Mouse (Mus musculus): ENCODE measurements at regions not wholly inside any gene's neighbourhood (a gene's known extent, or its start where the extent isn't known, plus 50 kb on each side); places are given as distances from the start of the nearest gene placed in this dataset.
A peak's percentile ranks its signal among the peaks of the same experiment; 100 is the strongest.
"Not testable (repeated sequence)": the region's sequence is repeated elsewhere in the genome, so short reads cannot be mapped to it uniquely, and the experiment has no call there.

GRCm38 (mm10) chr5:148796072-148796471, 133.0 kb downstream of the Katnal1 start:
- ATAC-seq (ENCODE audit: low FRiP score) = no peak
- no peak overlapping the region for H3K9ac ChIP-seq
- no peak overlapping the region for H3K4me2 ChIP-seq
- no peaks in the 10 kb centered on the region for H3K36me3 ChIP-seq
- no peak overlapping the region for H3K27ac ChIP-seq
- 28% methylated on average over 4 of the region's 4 CpGs for WGBS
- H3K9me3 ChIP-seq = no peaks in the 10 kb centered on the region
- peaks cover 33% of the 10 kb centered on the region for H3K4me1 ChIP-seq (replicated peaks)
- no peak overlapping the region for H3K4me3 ChIP-seq
- H3K27me3 ChIP-seq = 0 out of 2 replicates have a peak, but pooled peaks cover 8% of the 10 kb centered on the region

- Histone ChIP-seq H3K9me3 (no peaks in the 10 kb centered on the region), H3K9ac (no peak overlapping the region), H3K27me3 (0 out of 2 replicates have a peak, but pooled peaks cover 10% of the 10 kb centered on the region), H3K4me1 (replicated peaks) (peaks cover 29% of the 10 kb centered on the region), H3K27ac (no peak overlapping the region), H3K4me3 (no peak overlapping the region), H3K36me3 (no peaks in the 10 kb centered on the region), H3K4me2 (no peak overlapping the region)
- ATAC-seq (ENCODE audit: low FRiP score) = no peak
- 30% methylated on average over 15 of the region's 15 CpGs for WGBS
Measured at GRCm38 (mm10) chr5:148794465-148794864, 134.7 kb downstream of the Katnal1 start.

- Histone ChIP-seq H3K27ac (no peak overlapping the region), H3K36me3 (no peaks in the 10 kb centered on the region), H3K9me3 (no peaks in the 10 kb centered on the region), H3K9ac (no peak overlapping the region), H3K4me2 (0 out of 2 replicates have a peak overlapping the region, but pooled peaks have one; percentile 18), H3K4me3 (no peak overlapping the region), H3K27me3 (0 out of 2 replicates have a peak, but pooled peaks cover 10% of the 10 kb centered on the region), H3K4me1 (replicated peaks) (peaks cover 24% of the 10 kb centered on the region)
- WGBS = 13% methylated on average over 14 of the region's 14 CpGs
- ATAC-seq (ENCODE audit: low FRiP score) = no peak
Measured at GRCm38 (mm10) chr5:148792736-148793440, 136.2 kb downstream of the Katnal1 start.

- peaks cover 34% of the 10 kb centered on the region for H3K4me1 ChIP-seq (replicated peaks)
- H3K27ac ChIP-seq = no peak overlapping the region
- no peaks in the 10 kb centered on the region for H3K36me3 ChIP-seq
- H3K9ac ChIP-seq = no peak overlapping the region
- no peaks in the 10 kb centered on the region for H3K9me3 ChIP-seq
- 88% methylated on average over 6 of the region's 6 CpGs for WGBS
- H3K4me3 ChIP-seq = no peak overlapping the region
- no peak for ATAC-seq (ENCODE audit: low FRiP score)
- H3K27me3 ChIP-seq = 0 out of 2 replicates have a peak, but pooled peaks cover 10% of the 10 kb centered on the region
- no peak overlapping the region for H3K4me2 ChIP-seq
Measured at GRCm38 (mm10) chr5:148791651-148792050, 137.5 kb downstream of the Katnal1 start.

GRCm38 (mm10) chr5:148790343-148790742, 138.8 kb downstream of the Katnal1 start:
- not testable (repeated sequence) for H3K4me2 ChIP-seq; H3K9ac ChIP-seq; H3K36me3 ChIP-seq; H3K27me3 ChIP-seq; H3K9me3 ChIP-seq; H3K4me3 ChIP-seq; ATAC-seq (ENCODE audit: low FRiP score); H3K27ac ChIP-seq
- WGBS = 86% methylated on average over 6 of the region's 6 CpGs
- peaks cover 35% of the 10 kb centered on the region for H3K4me1 ChIP-seq (replicated peaks)

- Histone ChIP-seq H3K4me3 (no peak overlapping the region), H3K36me3 (no peaks in the 10 kb centered on the region), H3K27ac (no peak overlapping the region; the same call in 1 of the 2 replicates), H3K9ac (no peak overlapping the region), H3K9me3 (no peaks in the 10 kb centered on the region), H3K4me1 (replicated peaks) (peaks cover 35% of the 10 kb centered on the region), H3K27me3 (0 out of 2 replicates have a peak, but pooled peaks cover 10% of the 10 kb centered on the region), H3K4me2 (no peak overlapping the region)
- ATAC-seq (ENCODE audit: low FRiP score) = no peak
- WGBS = 79% methylated on average over 5 of the region's 5 CpGs
Measured at GRCm38 (mm10) chr5:148789823-148790222, 139.3 kb downstream of the Katnal1 start.

GRCm38 (mm10) chr5:148789147-148789566, 140.0 kb downstream of the Katnal1 start:
- WGBS = 38% methylated on average over 6 of the region's 6 CpGs
- Histone ChIP-seq H3K4me1 (replicated peaks) (peaks cover 35% of the 10 kb centered on the region), H3K36me3 (no peaks in the 10 kb centered on the region), H3K9ac (no peak overlapping the region), H3K27me3 (0 out of 2 replicates have a peak, but pooled peaks cover 10% of the 10 kb centered on the region), H3K4me2 (no peak overlapping the region), H3K4me3 (no peak overlapping the region), H3K9me3 (no peaks in the 10 kb centered on the region), H3K27ac (no peak overlapping the region)
- ATAC-seq (ENCODE audit: low FRiP score) = no peak

- H3K27me3 ChIP-seq = 0 out of 2 replicates have a peak, but pooled peaks cover 10% of the 10 kb centered on the region
- no peaks in the 10 kb centered on the region for H3K36me3 ChIP-seq
- H3K4me3 ChIP-seq = no peak overlapping the region
- H3K4me2 ChIP-seq = no peak overlapping the region
- H3K27ac ChIP-seq = no peak overlapping the region
- WGBS = 91% methylated on average over 8 of the region's 8 CpGs
- H3K9ac ChIP-seq = no peak overlapping the region
- H3K9me3 ChIP-seq = no peaks in the 10 kb centered on the region
- peaks cover 35% of the 10 kb centered on the region for H3K4me1 ChIP-seq (replicated peaks)
- no peak for ATAC-seq (ENCODE audit: low FRiP score)
Measured at GRCm38 (mm10) chr5:148788690-148789089, 140.4 kb downstream of the Katnal1 start.

GRCm38 (mm10) chr5:148787270-148787669, 141.8 kb downstream of the Katnal1 start:
- H3K9ac ChIP-seq = no peak overlapping the region
- ATAC-seq (ENCODE audit: low FRiP score) = peak; percentile 60
- no peaks in the 10 kb centered on the region for H3K9me3 ChIP-seq
- WGBS = 24% methylated on average over 8 of the region's 8 CpGs
- H3K4me2 ChIP-seq = no peak overlapping the region
- peaks cover 34% of the 10 kb centered on the region for H3K4me1 ChIP-seq (replicated peaks)
- H3K4me3 ChIP-seq = no peak overlapping the region
- H3K27ac ChIP-seq = no peak overlapping the region
- no peaks in the 10 kb centered on the region for H3K36me3 ChIP-seq
- H3K27me3 ChIP-seq = 0 out of 2 replicates have a peak, but pooled peaks cover 10% of the 10 kb centered on the region

GRCm38 (mm10) chr5:148781076-148781475, 148.0 kb downstream of the Katnal1 start:
- H3K27ac ChIP-seq; H3K4me3 ChIP-seq; H3K27me3 ChIP-seq; H3K9ac ChIP-seq; H3K4me1 ChIP-seq (replicated peaks); H3K36me3 ChIP-seq; H3K9me3 ChIP-seq; ATAC-seq (ENCODE audit: low FRiP score); H3K4me2 ChIP-seq: not testable (repeated sequence)
- WGBS = 56% methylated on average over 6 of the region's 6 CpGs

- Histone ChIP-seq H3K4me3 (no peak overlapping the region), H3K4me1 (replicated peaks) (no peaks in the 10 kb centered on the region), H3K27me3 (no peaks in the 10 kb centered on the region), H3K4me2 (no peak overlapping the region), H3K9ac (no peak overlapping the region), H3K27ac (no peak overlapping the region), H3K36me3 (no peaks in the 10 kb centered on the region), H3K9me3 (no peaks in the 10 kb centered on the region)
- WGBS = 84% methylated on average over 20 of the region's 20 CpGs
- ATAC-seq (ENCODE audit: low FRiP score) = no peak
Measured at GRCm38 (mm10) chr5:148776796-148777659, 152.1 kb downstream of the Katnal1 start.

- no peaks in the 10 kb centered on the region for H3K27me3 ChIP-seq
- no peak overlapping the region for H3K9ac ChIP-seq
- WGBS = 86% methylated on average over 3 of the region's 3 CpGs
- no peaks in the 10 kb centered on the region for H3K36me3 ChIP-seq
- peaks cover 3% of the 10 kb centered on the region; the same call in 1 of the 2 replicates for H3K4me1 ChIP-seq (replicated peaks)
- H3K9me3 ChIP-seq = no peaks in the 10 kb centered on the region
- no peak for ATAC-seq (ENCODE audit: low FRiP score)
- no peak overlapping the region for H3K4me3 ChIP-seq
- no peak overlapping the region for H3K4me2 ChIP-seq
- no peak overlapping the region for H3K27ac ChIP-seq
Measured at GRCm38 (mm10) chr5:148775232-148775631, 153.9 kb downstream of the Katnal1 start.

All from hindbrain, embryonic 13.5 days (tissue).